Mouse (Mus musculus) midbrain, embryonic 15.5 days (tissue): ENCODE data around the gene Ttll11. TPM values are rescaled to one million over a fixed set of nuclear protein-coding genes. Genes with fewer than 3 reads are reported as not detected.

ENCODE experiments used
- ATAC-seq: fragments of 200-750 bp; cut with Nextera tagmentation; replicated peaks from 2 replicates; pipeline ENCODE4 v1.8.0; 2017; ENCODE audit warnings: moderate TSS enrichment
- H3K27ac ChIP-seq: fragments of 300-500 bp; sonication (generic); 2 replicates; pipeline ENCODE4 v1.5.1; 2015; ENCODE audit warnings: mild to moderate bottlenecking, inconsistent platforms
- H3K27me3 ChIP-seq: fragments of 300-500 bp; sonication (generic); replicated peaks from 2 replicates; pipeline ENCODE4 v1.6.1; 2015; ENCODE audit warnings: inconsistent platforms
- H3K36me3 ChIP-seq: fragments of 300-500 bp; sonication (generic); replicated peaks from 2 replicates; pipeline ENCODE4 v1.6.1; 2015; ENCODE audit warnings: inconsistent platforms
- H3K4me1 ChIP-seq: fragments of 300-500 bp; sonication (generic); 2 replicates; pipeline ENCODE4 v1.6.1; 2015; ENCODE audit warnings: inconsistent platforms
- H3K4me2 ChIP-seq: fragments of 300-500 bp; sonication (generic); 2 replicates; pipeline ENCODE4 v1.6.1; 2015; ENCODE audit warnings: inconsistent platforms, mild to moderate bottlenecking, moderate library complexity
- H3K4me3 ChIP-seq: fragments of 300-500 bp; sonication (generic); 2 replicates; pipeline ENCODE4 v1.5.1; 2015; ENCODE audit warnings: mild to moderate bottlenecking, inconsistent platforms
- H3K9ac ChIP-seq: fragments of 300-500 bp; sonication (generic); 2 replicates; pipeline ENCODE4 v1.6.1; 2015; ENCODE audit warnings: mild to moderate bottlenecking, inconsistent platforms
- H3K9me3 ChIP-seq: fragments of 300-500 bp; sonication (generic); 2 replicates; pipeline ENCODE4 v1.6.1; 2016; ENCODE audit warnings: inconsistent platforms
- WGBS: fragments of 180-500 bp; shearing (Covaris S2); methylation state at CpG from one replicate; pipeline ENCODE4 v1.1.7; 2015; ENCODE audit warnings: mixed read lengths; 5-methylcytosine and 5-hydroxymethylcytosine counted together
- polyA plus RNA-seq: library from polyadenylated mRNA; unstranded; fragments of >200 nt; fragmentation: Nextera tagmentation; extraction: Ambion mirVana; gene quantifications from 2 replicates; pipeline ENCODE4 v1.2.1, GENCODE M21; 2015

The Ttll11 gene
- polyA plus RNA-seq, 1 experiment from 2014 or later, result 5.4 TPM

DNA sequence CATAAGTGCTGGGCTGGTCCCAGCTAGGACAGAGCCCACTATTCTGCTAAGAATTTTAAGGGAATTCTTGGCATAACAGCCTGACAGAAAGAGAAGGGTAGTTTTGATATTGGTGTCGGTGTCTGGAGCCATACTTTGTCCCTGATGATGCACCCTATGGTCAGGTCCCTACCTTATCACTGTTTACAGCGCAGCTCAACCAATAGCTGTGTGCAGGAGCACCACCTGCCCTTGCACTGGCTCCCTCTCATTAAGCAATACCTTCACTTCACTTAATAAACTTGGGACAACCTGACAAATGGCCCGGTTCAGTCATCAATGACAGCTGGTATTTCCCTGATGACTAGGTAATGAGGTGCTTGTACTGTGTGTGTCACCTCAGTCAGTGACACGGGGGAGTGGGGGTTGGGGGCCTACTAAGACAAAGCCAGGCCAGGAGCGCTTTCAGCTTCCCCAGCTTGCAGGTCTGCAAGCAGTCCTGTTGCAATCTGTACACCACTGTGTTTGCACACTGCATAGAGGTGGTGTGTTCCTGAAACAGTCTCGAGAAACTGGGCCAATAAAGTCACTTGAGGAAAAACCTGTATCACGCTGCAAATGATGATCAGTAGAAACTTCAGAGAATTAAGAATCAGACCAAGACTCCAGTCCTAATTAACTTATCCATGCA is 22.1 kb downstream of the Ttll11 start:
- Histone ChIP-seq H3K27me3 (no peaks in the 10 kb centered on the region), H3K4me2 (no peak overlapping the region), H3K27ac (0 out of 2 replicates have a peak overlapping the region, but pooled peaks have one; percentile 15), H3K4me3 (no peak overlapping the region), H3K36me3 (no peaks in the 10 kb centered on the region), H3K9ac (no peak overlapping the region), H3K4me1 (peaks cover 1% of the 10 kb centered on the region; the same call in 1 of the 2 replicates), H3K9me3 (no peaks in the 10 kb centered on the region)
- no peak for ATAC-seq
- WGBS, result 73% methylated on average over 7 of the region's 7 CpGs

DNA sequence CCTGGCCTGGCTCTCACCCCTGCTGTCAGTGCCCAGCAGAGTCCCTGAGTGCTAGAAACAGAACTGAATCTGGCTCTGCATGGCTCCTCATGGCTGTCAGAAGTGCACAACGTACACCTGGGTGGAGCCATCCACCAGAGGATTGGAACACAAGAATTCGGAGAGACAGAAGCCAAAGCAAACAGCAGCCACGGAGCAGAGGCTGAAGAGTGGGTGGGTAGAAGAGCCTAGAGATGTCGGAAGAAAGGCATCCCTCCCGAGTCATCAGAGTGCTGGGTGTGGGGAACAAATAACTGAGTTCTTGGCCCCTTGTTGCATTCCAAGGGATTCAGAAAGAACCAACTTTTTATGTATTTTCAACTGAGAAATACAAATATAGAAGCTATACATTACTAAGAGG is 24.5 kb downstream of the Ttll11 start:
- H3K36me3 ChIP-seq, result no peaks in the 10 kb centered on the region
- H3K27me3 ChIP-seq, result no peaks in the 10 kb centered on the region
- no peak overlapping the region for H3K4me2 ChIP-seq
- 53% methylated on average over 5 of the region's 5 CpGs for WGBS
- no peak overlapping the region for H3K9ac ChIP-seq
- no peaks in the 10 kb centered on the region for H3K9me3 ChIP-seq
- peaks cover 9% of the 10 kb centered on the region; the same call in 1 of the 2 replicates for H3K4me1 ChIP-seq
- H3K4me3 ChIP-seq, result no peak overlapping the region
- no peak overlapping the region for H3K27ac ChIP-seq
- no peak for ATAC-seq

DNA sequence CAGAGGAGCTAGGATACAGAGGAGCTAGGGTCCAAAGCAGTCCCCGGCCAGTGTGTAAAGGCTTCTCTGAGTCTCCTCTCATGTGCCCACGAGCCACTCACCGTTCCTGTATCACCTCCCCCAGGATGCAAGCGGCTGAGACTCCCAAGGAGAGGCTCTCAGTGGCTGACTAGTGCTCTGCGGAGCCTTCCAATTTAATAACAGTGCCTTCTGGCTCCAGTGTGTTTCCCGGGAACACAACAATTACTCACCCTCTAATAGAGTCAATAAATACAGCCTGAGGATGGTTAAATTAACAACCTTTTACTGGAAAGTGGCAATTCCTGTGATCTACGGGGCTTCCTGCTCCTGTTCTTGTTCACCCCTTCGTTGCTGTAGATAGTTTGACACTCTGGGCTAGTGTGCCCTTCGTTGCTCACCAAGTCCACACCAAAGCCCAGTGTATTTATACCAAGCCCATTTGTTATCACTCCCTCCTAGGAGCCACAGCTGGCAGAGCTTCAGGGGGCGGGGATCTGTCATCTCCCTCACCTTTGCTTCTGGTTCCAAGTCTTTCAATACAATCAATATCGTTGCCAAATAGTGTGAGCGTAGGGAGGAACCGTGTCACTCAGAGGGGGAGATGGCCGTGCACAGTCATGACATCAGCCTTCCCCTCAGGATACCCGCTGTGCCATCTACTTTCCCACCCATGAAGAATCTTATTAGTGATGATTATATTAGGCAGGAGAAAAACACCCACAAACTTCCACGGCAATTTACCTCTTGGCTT is 27.3 kb downstream of the Ttll11 start:
- no peak overlapping the region for H3K4me3 ChIP-seq
- WGBS, result 57% methylated on average over 16 of the region's 16 CpGs
- no peak overlapping the region for H3K27ac ChIP-seq
- H3K4me2 ChIP-seq, result no peak overlapping the region
- no peaks in the 10 kb centered on the region for H3K9me3 ChIP-seq
- H3K36me3 ChIP-seq, result no peaks in the 10 kb centered on the region
- H3K27me3 ChIP-seq, result no peaks in the 10 kb centered on the region
- ATAC-seq, result 0 out of 2 replicates have a peak, but pooled peaks have one; percentile 16
- H3K9ac ChIP-seq, result no peak overlapping the region
- H3K4me1 ChIP-seq, result peaks cover 9% of the 10 kb centered on the region; the same call in 1 of the 2 replicates

DNA sequence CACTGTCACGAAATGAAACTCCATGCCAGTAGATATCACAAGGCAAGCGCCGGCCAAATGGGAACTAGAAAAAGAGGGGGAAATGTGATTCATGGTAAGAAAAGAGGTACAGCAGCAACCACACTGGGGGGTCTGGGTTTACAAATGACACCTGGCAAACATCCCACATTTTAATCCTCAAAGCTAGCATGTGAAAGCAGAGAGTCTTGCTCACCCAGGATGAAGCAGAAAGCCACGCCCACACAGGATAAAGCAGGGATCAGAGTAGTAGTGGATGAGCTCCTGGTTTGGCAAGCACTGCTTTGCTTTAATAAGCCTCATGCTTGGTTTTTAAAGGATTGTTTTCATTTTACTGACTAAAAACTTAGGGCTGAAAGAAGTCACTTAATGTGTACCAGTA is 34.8 kb downstream of the Ttll11 start:
- WGBS, result 80% methylated on average over 4 of the region's 4 CpGs
- no peak overlapping the region for H3K9ac ChIP-seq
- no peak overlapping the region for H3K4me3 ChIP-seq
- no peak overlapping the region for H3K4me2 ChIP-seq
- peaks cover 3% of the 10 kb centered on the region; the same call in 1 of the 2 replicates for H3K4me1 ChIP-seq
- H3K27ac ChIP-seq, result no peak overlapping the region
- H3K9me3 ChIP-seq, result no peaks in the 10 kb centered on the region
- H3K36me3 ChIP-seq, result no peaks in the 10 kb centered on the region
- no peak for ATAC-seq
- H3K27me3 ChIP-seq, result no peaks in the 10 kb centered on the region

DNA sequence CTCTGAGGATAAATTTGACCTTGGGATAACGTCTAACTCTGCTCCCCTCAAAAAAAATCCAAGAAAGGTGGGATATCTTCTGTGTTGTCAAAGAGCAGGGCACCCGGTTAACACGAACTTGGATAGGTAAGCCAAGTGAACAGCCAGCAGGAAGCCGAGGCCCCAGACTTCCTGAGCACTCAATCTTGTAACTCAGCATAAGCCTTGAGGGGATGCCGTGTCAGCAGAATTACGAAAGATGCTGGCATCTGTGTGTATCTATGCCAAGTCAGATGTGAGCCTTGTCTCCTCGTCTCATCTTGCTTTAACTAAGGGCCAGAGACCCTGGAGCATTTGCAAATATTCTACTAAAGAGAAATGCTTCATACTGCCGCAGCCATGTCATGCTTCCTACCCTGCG is 36.8 kb downstream of the Ttll11 start:
- H3K4me3 ChIP-seq, result no peak overlapping the region
- 79% methylated on average over 9 of the region's 9 CpGs for WGBS
- no peak overlapping the region for H3K9ac ChIP-seq
- no peak overlapping the region for H3K4me2 ChIP-seq
- H3K36me3 ChIP-seq, result no peaks in the 10 kb centered on the region
- H3K27me3 ChIP-seq, result no peaks in the 10 kb centered on the region
- no peak overlapping the region for H3K27ac ChIP-seq
- H3K4me1 ChIP-seq, result peaks cover 3% of the 10 kb centered on the region; the same call in 1 of the 2 replicates
- H3K9me3 ChIP-seq, result no peaks in the 10 kb centered on the region
- no peak for ATAC-seq

DNA sequence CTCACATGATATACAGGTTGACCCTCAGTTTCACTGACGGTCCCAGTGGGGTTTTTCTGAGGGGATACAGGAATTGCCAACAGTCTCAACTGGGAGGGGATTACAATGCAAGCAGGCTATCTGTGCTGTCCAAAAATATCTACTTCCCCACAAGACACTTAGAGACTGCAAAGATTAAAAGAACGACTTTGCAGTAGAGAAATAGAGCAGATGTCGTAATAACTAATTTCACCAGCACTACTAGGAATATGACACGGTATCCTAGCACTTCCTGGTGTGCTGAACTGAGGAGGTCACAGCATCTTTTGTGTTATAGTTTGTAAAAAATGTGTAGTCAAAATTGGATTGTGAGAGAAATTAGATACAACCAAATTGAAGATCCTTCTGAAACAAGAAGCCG is 44.7 kb downstream of the Ttll11 start:
- Histone ChIP-seq H3K27me3 (no peaks in the 10 kb centered on the region), H3K4me2 (no peak overlapping the region), H3K9ac (no peak overlapping the region), H3K4me1 (no peaks in the 10 kb centered on the region), H3K4me3 (no peak overlapping the region), H3K36me3 (no peaks in the 10 kb centered on the region), H3K27ac (no peak overlapping the region), H3K9me3 (no peaks in the 10 kb centered on the region)
- WGBS, result 82% methylated on average over 5 of the region's 5 CpGs
- no peak for ATAC-seq

DNA sequence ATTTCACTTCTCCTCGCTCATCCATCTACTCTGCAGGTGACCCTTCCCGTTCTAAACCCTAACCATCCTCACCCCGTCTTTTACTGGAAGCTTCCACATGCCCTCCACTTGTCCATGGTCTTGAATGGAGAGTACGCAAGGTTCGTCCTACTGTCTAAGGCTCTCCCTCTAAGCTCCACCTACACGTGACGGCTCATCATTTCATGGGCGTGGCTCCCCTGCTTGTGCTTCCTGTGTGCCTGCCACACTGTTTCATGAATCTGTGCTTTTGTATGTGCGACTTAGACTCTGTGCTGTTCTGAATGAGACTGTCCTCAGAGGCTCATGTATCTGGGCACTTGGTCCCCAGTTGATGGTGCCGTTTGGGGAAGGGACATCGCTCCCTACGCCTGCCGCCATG is 46.6 kb downstream of the Ttll11 start:
- Histone ChIP-seq H3K4me1 (no peaks in the 10 kb centered on the region), H3K9ac (no peak overlapping the region), H3K27ac (no peak overlapping the region), H3K36me3 (no peaks in the 10 kb centered on the region), H3K4me2 (no peak overlapping the region), H3K27me3 (no peaks in the 10 kb centered on the region), H3K9me3 (no peaks in the 10 kb centered on the region), H3K4me3 (no peak overlapping the region)
- ATAC-seq, result no peak
- 95% methylated on average over 13 of the region's 13 CpGs for WGBS

DNA sequence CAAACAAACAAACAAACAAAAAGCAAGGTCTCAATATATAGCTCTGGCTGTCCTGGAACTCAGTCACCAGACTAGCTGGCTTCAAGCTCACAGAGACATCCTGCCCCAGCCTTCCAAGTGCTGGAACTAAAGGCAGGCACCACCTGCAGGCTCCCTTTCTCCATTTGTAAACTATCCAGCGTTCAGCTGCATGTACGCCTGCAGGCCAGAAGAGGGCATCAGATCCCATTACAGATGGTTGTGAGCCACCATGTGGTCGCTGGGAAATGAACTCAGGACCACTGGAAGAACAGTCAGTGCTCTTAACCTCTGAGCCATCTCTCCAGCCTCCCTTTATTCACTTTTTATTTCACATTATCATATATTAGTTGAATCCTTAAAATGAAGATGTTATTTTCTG is 48.1 kb downstream of the Ttll11 start:
- no peak overlapping the region for H3K4me3 ChIP-seq
- ATAC-seq, result no peak
- WGBS, result 70% methylated on average over 3 of the region's 3 CpGs

DNA sequence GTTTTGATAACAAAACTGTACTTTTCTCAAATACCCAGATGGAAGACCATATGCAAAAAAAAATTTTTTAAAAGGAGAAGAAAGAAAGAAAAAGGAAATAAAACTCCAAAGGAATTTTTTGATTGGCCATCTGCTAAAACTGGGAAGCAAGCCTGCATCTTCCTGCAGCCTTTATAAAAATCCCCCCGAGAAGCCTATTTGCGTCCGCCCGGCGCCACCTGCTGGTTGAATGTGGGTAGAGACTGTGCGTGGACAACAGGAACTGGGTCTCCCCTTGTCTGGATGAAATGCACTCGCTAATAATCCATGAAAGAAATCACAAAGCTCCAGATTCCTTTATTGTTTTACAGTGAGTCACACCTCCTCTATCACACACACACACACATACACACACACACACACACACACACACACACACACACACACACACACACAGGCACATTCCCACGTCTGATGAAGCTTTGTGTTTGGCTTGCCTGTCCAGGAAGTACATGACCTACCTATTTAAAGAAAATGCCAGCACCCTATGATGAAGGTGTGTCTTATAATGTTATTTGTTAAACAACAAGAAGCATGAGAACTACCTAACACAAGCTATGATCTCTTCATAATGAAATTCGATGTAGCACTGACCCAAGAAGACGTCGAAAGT is 49.1 kb downstream of the Ttll11 start:
- ATAC-seq, result peak; percentile 71
- H3K27ac ChIP-seq, result no peak overlapping the region
- no peak overlapping the region for H3K4me2 ChIP-seq
- no peak overlapping the region for H3K4me3 ChIP-seq
- no peak overlapping the region for H3K9ac ChIP-seq
- H3K27me3 ChIP-seq, result no peaks in the 10 kb centered on the region
- no peaks in the 10 kb centered on the region for H3K4me1 ChIP-seq
- WGBS, result 35% methylated on average over 11 of the region's 11 CpGs
- no peaks in the 10 kb centered on the region for H3K9me3 ChIP-seq
- no peaks in the 10 kb centered on the region for H3K36me3 ChIP-seq

More for the DNA sequence above, 48.1 kb downstream of the Ttll11 start:
- Histone ChIP-seq H3K27me3 (no peaks in the 10 kb centered on the region), H3K4me1 (no peaks in the 10 kb centered on the region), H3K4me2 (no peak overlapping the region), H3K9ac (no peak overlapping the region), H3K27ac (no peak overlapping the region), H3K9me3 (no peaks in the 10 kb centered on the region), H3K36me3 (no peaks in the 10 kb centered on the region)

DNA sequence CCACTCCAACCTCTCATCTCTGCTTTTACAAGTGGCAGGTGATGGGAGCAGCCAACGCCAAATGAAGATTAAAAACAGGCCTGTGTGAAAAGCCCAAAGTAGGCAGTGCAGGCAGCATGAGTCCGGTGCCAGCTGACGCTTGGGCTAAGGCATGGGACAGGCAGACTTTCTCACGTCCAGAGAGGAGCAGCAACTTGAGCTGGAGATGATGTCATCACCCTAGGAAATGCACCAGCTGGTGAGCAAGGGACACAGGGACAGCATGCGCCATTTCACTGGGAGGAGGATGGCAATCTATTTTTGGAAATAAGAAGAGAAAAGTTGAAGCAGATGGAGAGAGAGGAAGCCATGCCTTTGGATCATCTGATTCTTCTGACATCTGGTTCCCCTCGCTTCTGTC is 51.6 kb downstream of the Ttll11 start:
- WGBS, result 77% methylated on average over 6 of the region's 6 CpGs
- Histone ChIP-seq H3K27ac (no peak overlapping the region), H3K4me1 (no peaks in the 10 kb centered on the region), H3K4me3 (no peak overlapping the region), H3K36me3 (no peaks in the 10 kb centered on the region), H3K27me3 (no peaks in the 10 kb centered on the region), H3K9me3 (no peaks in the 10 kb centered on the region), H3K9ac (no peak overlapping the region), H3K4me2 (no peak overlapping the region)
- no peak for ATAC-seq

DNA sequence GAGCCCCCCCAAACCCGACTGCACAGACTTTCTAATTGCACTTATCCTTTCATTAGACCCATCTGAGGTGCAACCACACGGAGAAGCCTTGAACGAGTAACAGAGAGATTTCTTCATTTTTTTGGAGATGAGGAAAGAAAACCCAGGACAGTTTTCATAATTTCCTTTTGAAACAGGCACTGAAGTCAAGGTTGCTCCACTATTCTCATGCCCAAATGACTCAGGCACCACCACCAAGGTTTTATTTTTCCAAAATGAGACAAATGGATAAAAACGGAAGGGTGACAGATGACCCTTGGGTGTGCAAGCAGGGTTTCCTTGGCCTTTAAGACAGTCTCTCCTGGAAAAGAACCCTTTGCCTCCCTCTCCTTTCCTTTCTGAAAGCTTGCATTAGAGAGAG is 54.8 kb downstream of the Ttll11 start:
- Histone ChIP-seq H3K36me3 (no peaks in the 10 kb centered on the region), H3K9ac (no peak overlapping the region), H3K27me3 (no peaks in the 10 kb centered on the region), H3K9me3 (no peaks in the 10 kb centered on the region), H3K4me3 (no peak overlapping the region), H3K4me2 (no peak overlapping the region), H3K27ac (no peak overlapping the region), H3K4me1 (no peaks in the 10 kb centered on the region)
- WGBS, result 80% methylated on average over 4 of the region's 4 CpGs
- no peak for ATAC-seq

DNA sequence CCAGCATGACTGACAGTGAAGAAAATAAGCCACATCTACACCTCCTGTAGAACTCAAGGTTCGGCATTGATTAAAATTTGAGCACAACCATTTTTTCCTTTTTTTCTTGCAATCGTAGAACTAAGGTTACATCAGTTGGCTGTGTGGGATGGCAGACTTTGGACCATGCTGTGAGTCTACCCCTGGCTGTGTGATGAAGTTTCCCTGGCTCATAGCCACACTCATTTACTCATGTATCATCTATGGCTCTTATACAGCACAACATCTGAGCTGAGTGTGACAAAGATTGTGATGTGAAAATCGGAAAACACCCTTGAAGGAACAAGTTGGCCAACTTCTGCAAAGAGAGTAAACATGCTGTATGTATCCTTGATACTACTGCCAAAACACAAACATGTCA is 56.8 kb downstream of the Ttll11 start:
- Histone ChIP-seq H3K4me1 (no peaks in the 10 kb centered on the region), H3K27ac (no peak overlapping the region), H3K4me2 (no peak overlapping the region), H3K9ac (no peak overlapping the region), H3K27me3 (no peaks in the 10 kb centered on the region), H3K36me3 (no peaks in the 10 kb centered on the region), H3K4me3 (no peak overlapping the region), H3K9me3 (no peaks in the 10 kb centered on the region)
- WGBS, result 93% methylated on average over 3 of the region's 3 CpGs
- ATAC-seq, result no peak
